Mouse (Mus musculus) naive thymus-derived CD4-positive, alpha-beta T cell, adult 5 months (primary cell): ENCODE results near the gene Flot1. TPM values are rescaled to one million over a fixed set of nuclear protein-coding genes. Genes with fewer than 3 reads are reported as not detected.

Experiments
- polyA plus RNA-seq: library from polyadenylated mRNA; unstranded; fragments of 100-300 nt; shearing (Covaris generic); gene quantifications from one replicate; pipeline ENCODE4 v1.2.1, GENCODE M21; 2017

Flot1 gene
- polyA plus RNA-seq, result 40.9 TPM

GRCm38 (mm10) chr17:35822964-35823937, at the start of gene Flot1:
Gene Flot1, plus strand, starts transcription at chr17:35823230.

GRCm38 (mm10) chr17:35821439-35822430, 1.3 kb upstream of the Flot1 start, which contains the start of gene Ier3:
Gene Ier3, plus strand, starts transcription at chr17:35821684.

GRCm38 (mm10) chr17:35838122-35838544, 15.1 kb downstream of the Flot1 start, which contains the start of gene Tubb5:
Gene Tubb5, minus strand, starts transcription at chr17:35838306.

GRCm38 (mm10) chr17:35841076-35841950, 18.3 kb downstream of the Flot1 start, which contains the start of gene Mdc1:
Gene Mdc1, plus strand, starts transcription at chr17:35841515.

GRCm38 (mm10) chr17:35861198-35861857, 38.3 kb downstream of the Flot1 start, which contains the start of gene Nrm:
Gene Nrm, plus strand, starts transcription at chr17:35861318.

GRCm38 (mm10) chr17:35865481-35866280, 42.7 kb downstream of the Flot1 start, which contains the start of gene Ppp1r18:
Gene Ppp1r18, plus strand, starts transcription at chr17:35865593.

GRCm38 (mm10) chr17:35879245-35880057, 56.4 kb downstream of the Flot1 start, which contains the start of gene Dhx16:
Gene Dhx16, plus strand, starts transcription at chr17:35879819.

Other genes with a start within 250 kb of the Flot1 start
- not detected for gene Sfta2, start 221.7 kb upstream of the Flot1 start, polyA plus RNA-seq
- gene Gm9573, start 196.6 kb upstream of the Flot1 start, polyA plus RNA-seq, result not detected
- gene Mucl3, start 179.5 kb upstream of the Flot1 start, polyA plus RNA-seq, result not detected
- gene Vars2, start 155.6 kb upstream of the Flot1 start, polyA plus RNA-seq, result 26.4 TPM
- 16.5 TPM for gene Gtf2h4, start 149.5 kb upstream of the Flot1 start, polyA plus RNA-seq
- gene Ddr1, start 118.6 kb upstream of the Flot1 start, polyA plus RNA-seq, result 10.6 TPM
- gene Ier3, start 1.5 kb upstream of the Flot1 start, polyA plus RNA-seq, result not detected
- 73.9 TPM for gene Tubb5, start 15.1 kb downstream of the Flot1 start, polyA plus RNA-seq
- 12.0 TPM for gene Mdc1, start 18.3 kb downstream of the Flot1 start, polyA plus RNA-seq
- 25.9 TPM for gene Nrm, start 38.1 kb downstream of the Flot1 start, polyA plus RNA-seq
- 297 TPM for gene Ppp1r18, start 42.4 kb downstream of the Flot1 start, polyA plus RNA-seq
- gene Dhx16, start 56.6 kb downstream of the Flot1 start, polyA plus RNA-seq, result 58.7 TPM
- gene 2310061I04Rik, start 74.2 kb downstream of the Flot1 start, polyA plus RNA-seq, result 30.8 TPM
- gene Atat1, start 86.8 kb downstream of the Flot1 start, polyA plus RNA-seq, result 4.5 TPM
- gene Mrps18b, start 93.2 kb downstream of the Flot1 start, polyA plus RNA-seq, result 99.6 TPM
- 53.6 TPM for gene Ppp1r10, start 93.2 kb downstream of the Flot1 start, polyA plus RNA-seq
- gene Abcf1, start 146.5 kb downstream of the Flot1 start, polyA plus RNA-seq, result 145 TPM
- 75.6 TPM for gene Gnl1, start 156.6 kb downstream of the Flot1 start, polyA plus RNA-seq
- 35.3 TPM for gene Prr3, start 157.0 kb downstream of the Flot1 start, polyA plus RNA-seq
- 12.1 TPM for gene H2-T24, start 197.3 kb downstream of the Flot1 start, polyA plus RNA-seq
- gene H2-T23, start 209.6 kb downstream of the Flot1 start, polyA plus RNA-seq, result 382 TPM
- 160 TPM for gene H2-T22, start 219.5 kb downstream of the Flot1 start, polyA plus RNA-seq
- 0.62 TPM for gene Gm6034, start 219.7 kb downstream of the Flot1 start, polyA plus RNA-seq
- gene Gm11127, start 235.1 kb downstream of the Flot1 start, polyA plus RNA-seq, result not detected